Mouse (Mus musculus): ENCODE measurements around the gene Arglu1. TPM values are rescaled to one million over a fixed set of nuclear protein-coding genes. Genes with fewer than 3 reads are reported as not detected.

Arglu1 gene
- 142 and 159 TPM in 2 replicates for polyA plus RNA-seq (2016; fragmentation: Nextera tagmentation; extraction: Ambion mirVana)

DNA sequence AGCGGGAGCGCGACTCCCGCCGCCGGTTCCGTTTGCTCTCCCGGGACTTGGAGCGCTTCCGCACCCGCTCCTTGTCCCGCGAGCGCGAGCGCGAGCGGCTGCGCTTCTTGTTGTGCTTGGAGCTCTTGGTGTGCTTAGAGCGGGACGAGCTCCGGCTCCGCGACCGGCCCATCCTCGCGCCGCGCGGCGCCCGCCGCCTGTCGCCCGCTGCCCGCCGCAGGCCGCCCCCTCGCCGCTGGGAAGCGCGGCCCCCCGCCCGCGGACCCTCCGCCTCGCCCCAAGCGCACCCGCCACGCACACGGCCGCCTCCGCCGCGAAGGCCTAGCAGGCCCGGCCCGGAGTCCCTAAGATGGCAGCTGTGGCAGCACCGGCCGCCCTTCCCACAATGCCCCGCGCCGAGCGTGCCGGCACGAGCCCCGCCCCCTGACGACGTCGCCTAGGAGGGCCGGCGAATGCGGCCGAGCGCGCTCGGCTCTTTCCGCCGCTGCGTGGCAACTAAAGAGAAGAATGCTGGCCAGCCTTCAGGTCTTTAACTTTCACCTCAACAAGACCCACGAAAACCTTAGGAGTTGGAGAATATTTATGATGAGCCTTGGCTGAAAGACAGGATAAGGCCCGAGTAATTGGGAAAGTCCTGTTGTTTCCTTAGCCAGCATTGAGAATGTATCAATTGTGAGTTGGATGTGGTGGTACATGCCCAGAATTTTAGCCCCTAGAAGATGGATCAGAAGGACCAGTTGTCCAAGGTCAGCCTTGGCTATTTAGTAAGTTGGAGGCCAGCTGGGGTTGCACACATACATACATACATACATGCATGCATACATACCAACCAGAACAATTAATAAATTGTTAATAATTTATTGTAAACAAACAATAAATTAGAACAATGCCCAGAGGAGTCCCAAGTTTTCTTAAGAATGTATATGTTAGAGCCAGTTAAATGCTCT, at the start of gene Arglu1:
TSS of gene Arglu1 (minus strand) at position 376 of the 947 bp plus-strand sequence.
- peak; percentile 95 for DNase-seq (ENCODE audit: low spot score)
- no peaks in the 10 kb centered on the region; the same call in 1 of the 2 replicates for H3K27me3 ChIP-seq (ENCODE audit: low read depth, poor library complexity, severe bottlenecking)
- WGBS = under 1% methylated on average over 81 of the region's 81 CpGs
- H3K27ac ChIP-seq (replicated peaks) = peak within 1 kb of the TSS; percentile 99
- peak within 1 kb of the TSS; percentile 88 for H3K4me3 ChIP-seq
- H3K4me1 ChIP-seq = peaks cover 43% of the 10 kb centered on the region
- no peaks in the 10 kb centered on the region for H3K36me3 ChIP-seq
- H3K9me3 ChIP-seq (replicated peaks) = no peaks in the 10 kb centered on the region

DNA sequence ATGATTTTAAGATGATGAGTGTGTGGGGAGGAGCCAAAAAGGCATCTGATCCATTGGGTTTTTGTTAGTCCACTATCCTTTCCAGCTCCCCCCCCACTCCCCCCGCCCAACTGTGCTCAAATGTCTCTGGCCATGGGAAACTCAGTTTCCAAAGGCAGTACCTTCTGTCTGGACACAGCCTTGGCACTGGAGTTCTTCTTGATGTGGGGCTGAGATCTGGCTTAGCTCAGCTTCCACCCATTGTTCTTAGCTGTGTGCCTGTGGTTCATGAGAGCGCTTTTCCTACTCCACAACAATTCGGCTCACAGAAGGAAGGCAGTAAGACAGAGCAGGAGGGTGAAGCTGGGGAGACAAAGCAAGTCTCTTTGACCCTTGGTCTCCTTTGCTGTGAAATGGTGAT, 47.0 kb upstream of the Arglu1 start:
- Histone ChIP-seq H3K9me3 (replicated peaks) (no peaks in the 10 kb centered on the region), H3K27ac (replicated peaks) (no peak overlapping the region), H3K27me3 (ENCODE audit: low read depth, poor library complexity, severe bottlenecking) (no peaks in the 10 kb centered on the region), H3K4me3 (no peak overlapping the region), H3K36me3 (no peaks in the 10 kb centered on the region), H3K4me1 (peaks cover 6% of the 10 kb centered on the region; the same call in 1 of the 2 replicates)
- 79% methylated on average over 3 of the region's 3 CpGs for WGBS
- DNase-seq (ENCODE audit: low spot score) = no peak

DNA sequence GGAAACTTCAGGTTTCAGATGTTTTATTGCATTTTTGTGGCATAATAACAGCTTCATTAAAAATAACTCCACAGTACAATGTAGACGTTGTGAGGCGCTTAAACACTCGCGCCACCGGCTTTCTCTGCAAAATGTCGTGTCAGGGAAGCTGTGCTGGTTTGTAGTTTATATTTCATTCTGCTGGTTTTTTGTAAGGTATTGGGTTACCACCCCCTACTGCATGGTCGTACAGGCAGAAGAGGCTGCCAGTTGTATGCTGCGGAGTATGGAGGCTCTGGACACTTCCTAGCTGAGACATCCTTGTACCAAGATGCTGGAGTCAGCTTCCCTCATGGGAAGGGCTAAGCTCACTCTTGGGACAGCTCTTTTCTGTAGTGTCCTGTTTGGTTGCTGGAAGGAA, 46.5 kb upstream of the Arglu1 start:
- no peaks in the 10 kb centered on the region for H3K27me3 ChIP-seq (ENCODE audit: low read depth, poor library complexity, severe bottlenecking)
- WGBS = 90% methylated on average over 8 of the region's 8 CpGs

GRCm38 (mm10) chr8:8733804-8734203, 43.5 kb upstream of the Arglu1 start:
- Histone ChIP-seq H3K9me3 (replicated peaks) (no peaks in the 10 kb centered on the region), H3K27me3 (ENCODE audit: low read depth, poor library complexity, severe bottlenecking) (no peaks in the 10 kb centered on the region), H3K36me3 (no peaks in the 10 kb centered on the region), H3K27ac (replicated peaks) (no peak overlapping the region), H3K4me1 (peaks cover 6% of the 10 kb centered on the region; the same call in 1 of the 2 replicates), H3K4me3 (no peak overlapping the region)
- peak; percentile 16 for DNase-seq (ENCODE audit: low spot score)
- 46% methylated on average over 4 of the region's 4 CpGs for WGBS

More for the DNA sequence above, 46.5 kb upstream of the Arglu1 start:
- H3K9me3 ChIP-seq (replicated peaks) = no peaks in the 10 kb centered on the region
- H3K36me3 ChIP-seq = no peaks in the 10 kb centered on the region
- H3K4me3 ChIP-seq = no peak overlapping the region
- DNase-seq (ENCODE audit: low spot score) = no peak
- peaks cover 6% of the 10 kb centered on the region; the same call in 1 of the 2 replicates for H3K4me1 ChIP-seq
- H3K27ac ChIP-seq (replicated peaks) = no peak overlapping the region

- H3K27me3 ChIP-seq (ENCODE audit: low read depth, poor library complexity, severe bottlenecking) = no peaks in the 10 kb centered on the region
- H3K27ac ChIP-seq (replicated peaks) = no peak overlapping the region
- H3K9me3 ChIP-seq (replicated peaks) = no peaks in the 10 kb centered on the region
- no peak for DNase-seq (ENCODE audit: low spot score)
- H3K4me3 ChIP-seq = no peak overlapping the region
- 97% methylated on average over 2 of the region's 2 CpGs for WGBS
- H3K4me1 ChIP-seq = no peaks in the 10 kb centered on the region
- no peaks in the 10 kb centered on the region for H3K36me3 ChIP-seq
Observed at GRCm38 (mm10) chr8:8728643-8729042, 38.3 kb upstream of the Arglu1 start.

- WGBS = 67% methylated on average over 2 of the region's 2 CpGs
- no peaks in the 10 kb centered on the region for H3K27me3 ChIP-seq (ENCODE audit: low read depth, poor library complexity, severe bottlenecking)
- H3K4me1 ChIP-seq = no peaks in the 10 kb centered on the region
- H3K27ac ChIP-seq (replicated peaks) = no peak overlapping the region
- no peak for DNase-seq (ENCODE audit: low spot score)
- H3K36me3 ChIP-seq = no peaks in the 10 kb centered on the region
- H3K4me3 ChIP-seq = no peak overlapping the region
- H3K9me3 ChIP-seq (replicated peaks) = no peaks in the 10 kb centered on the region
Observed at GRCm38 (mm10) chr8:8726547-8726946, 36.2 kb upstream of the Arglu1 start.

- H3K27me3 ChIP-seq (ENCODE audit: low read depth, poor library complexity, severe bottlenecking) = no peaks in the 10 kb centered on the region
- no peaks in the 10 kb centered on the region for H3K36me3 ChIP-seq
- H3K27ac ChIP-seq (replicated peaks) = no peak overlapping the region
- no peaks in the 10 kb centered on the region for H3K4me1 ChIP-seq
- H3K4me3 ChIP-seq = no peak overlapping the region
- no peaks in the 10 kb centered on the region for H3K9me3 ChIP-seq (replicated peaks)
- 81% methylated on average over 9 of the region's 9 CpGs for WGBS
- DNase-seq (ENCODE audit: low spot score) = no peak
Observed at GRCm38 (mm10) chr8:8704813-8705212, 14.5 kb upstream of the Arglu1 start.

DNA sequence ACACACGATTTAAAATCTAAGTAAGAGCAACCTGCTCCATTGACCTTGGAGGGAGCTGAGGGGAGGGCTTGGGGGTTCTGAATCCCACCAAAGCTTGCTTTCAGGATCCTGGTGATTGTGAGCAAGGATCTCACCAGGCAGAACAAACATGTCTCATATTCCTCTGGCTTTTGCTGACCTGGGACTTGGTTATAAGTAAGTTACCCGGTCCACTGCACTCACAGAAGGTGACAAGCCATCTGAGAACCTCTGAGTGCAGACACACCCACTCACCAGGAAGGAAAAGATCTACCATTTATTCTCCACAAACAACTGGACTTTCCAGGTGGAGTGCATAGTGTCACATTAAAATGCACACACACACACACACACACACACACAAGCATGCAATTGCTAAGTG, 13.3 kb upstream of the Arglu1 start:
- DNase-seq (ENCODE audit: low spot score) = no peak
- H3K27ac ChIP-seq (replicated peaks) = no peak overlapping the region
- H3K9me3 ChIP-seq (replicated peaks) = no peaks in the 10 kb centered on the region
- H3K36me3 ChIP-seq = no peaks in the 10 kb centered on the region
- WGBS = 91% methylated on average over 2 of the region's 2 CpGs
- no peaks in the 10 kb centered on the region for H3K27me3 ChIP-seq (ENCODE audit: low read depth, poor library complexity, severe bottlenecking)
- H3K4me3 ChIP-seq = no peak overlapping the region
- no peaks in the 10 kb centered on the region for H3K4me1 ChIP-seq

- 95% methylated on average over 10 of the region's 10 CpGs for WGBS
- H3K4me1 ChIP-seq = no peaks in the 10 kb centered on the region
- no peaks in the 10 kb centered on the region for H3K36me3 ChIP-seq
- no peaks in the 10 kb centered on the region for H3K27me3 ChIP-seq (ENCODE audit: low read depth, poor library complexity, severe bottlenecking)
- no peaks in the 10 kb centered on the region for H3K9me3 ChIP-seq (replicated peaks)
- no peak overlapping the region for H3K4me3 ChIP-seq
- H3K27ac ChIP-seq (replicated peaks) = no peak overlapping the region
- DNase-seq (ENCODE audit: low spot score) = no peak
Observed at GRCm38 (mm10) chr8:8700821-8701220, 10.5 kb upstream of the Arglu1 start.

DNA sequence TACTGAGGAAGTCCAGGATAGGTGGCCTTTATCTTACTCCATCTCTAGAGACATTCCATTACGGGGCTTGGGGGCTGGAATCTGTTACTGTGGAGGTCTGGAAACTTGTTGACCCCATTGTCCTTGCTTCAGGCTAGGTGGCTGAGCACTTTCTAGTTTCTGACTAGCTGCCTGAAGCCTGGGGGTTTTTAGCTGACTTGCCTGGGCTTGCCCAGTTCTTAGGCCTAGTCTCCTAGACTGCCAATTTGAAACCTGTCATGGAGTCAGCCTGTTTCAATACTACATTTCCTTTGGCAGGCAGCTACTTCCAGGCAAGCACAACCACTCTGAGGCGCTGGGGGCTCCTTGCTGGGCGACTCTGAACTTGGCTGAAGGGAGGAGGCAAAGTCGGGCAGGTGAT, 9.9 kb upstream of the Arglu1 start:
- no peak overlapping the region for H3K27ac ChIP-seq (replicated peaks)
- H3K4me3 ChIP-seq = no peak overlapping the region
- H3K9me3 ChIP-seq (replicated peaks) = no peaks in the 10 kb centered on the region
- no peak for DNase-seq (ENCODE audit: low spot score)
- no peaks in the 10 kb centered on the region for H3K27me3 ChIP-seq (ENCODE audit: low read depth, poor library complexity, severe bottlenecking)
- no peaks in the 10 kb centered on the region for H3K4me1 ChIP-seq
- H3K36me3 ChIP-seq = no peaks in the 10 kb centered on the region
- WGBS = 85% methylated on average over 4 of the region's 4 CpGs

DNA sequence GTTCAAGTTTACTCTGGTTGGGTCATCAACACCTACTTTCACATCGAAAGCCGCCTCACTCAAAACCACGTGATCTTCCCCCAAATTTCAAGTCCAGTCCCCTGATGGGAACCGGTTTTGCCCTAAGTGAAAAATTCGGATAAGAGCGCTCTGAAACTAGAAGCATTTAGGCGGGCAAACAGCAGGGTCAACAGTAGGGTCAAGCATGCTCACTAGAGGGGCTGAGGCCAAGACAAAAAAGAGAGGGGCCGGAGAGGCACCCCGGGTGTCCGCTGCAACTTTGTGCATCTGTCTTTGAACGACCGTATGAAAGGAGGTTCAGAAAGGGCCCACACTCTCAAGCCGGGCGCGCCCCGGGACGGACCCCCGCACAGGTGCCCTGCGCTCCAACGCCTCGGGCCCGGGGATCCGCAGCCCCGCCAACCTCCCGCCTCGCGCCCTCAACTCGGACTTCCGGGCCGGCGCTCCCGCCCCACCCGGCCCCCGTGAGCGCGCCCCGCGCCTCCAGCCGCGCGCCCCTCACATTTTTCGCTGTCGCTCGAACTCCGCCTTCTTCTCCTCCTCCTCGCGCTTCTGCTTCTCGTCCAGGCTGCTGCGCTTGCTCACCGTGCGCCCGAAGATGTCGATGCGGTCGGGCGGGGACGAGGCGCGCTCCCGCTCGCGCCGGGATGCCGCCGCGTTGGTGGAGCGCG, 721 bp downstream of the Arglu1 start:
- Histone ChIP-seq H3K4me3 (peak overlapping the region; percentile 88), H3K9me3 (replicated peaks) (no peaks in the 10 kb centered on the region), H3K4me1 (peaks cover 45% of the 10 kb centered on the region), H3K27me3 (ENCODE audit: low read depth, poor library complexity, severe bottlenecking) (no peaks in the 10 kb centered on the region; the same call in 1 of the 2 replicates), H3K36me3 (no peaks in the 10 kb centered on the region), H3K27ac (replicated peaks) (peak overlapping the region; percentile 99)
- WGBS = under 1% methylated on average over 61 of the region's 68 CpGs
- peak; percentile 73 for DNase-seq (ENCODE audit: low spot score)

GRCm38 (mm10) chr8:8688823-8689453, 1.4 kb downstream of the Arglu1 start:
- peak overlapping the region; percentile 88 for H3K4me3 ChIP-seq
- no peak for DNase-seq (ENCODE audit: low spot score)
- no peaks in the 10 kb centered on the region for H3K9me3 ChIP-seq (replicated peaks)
- H3K36me3 ChIP-seq = no peaks in the 10 kb centered on the region
- WGBS = 23% methylated on average over 9 of the region's 9 CpGs
- peak overlapping the region; percentile 99 for H3K27ac ChIP-seq (replicated peaks)
- peaks cover 45% of the 10 kb centered on the region for H3K4me1 ChIP-seq
- no peaks in the 10 kb centered on the region; the same call in 1 of the 2 replicates for H3K27me3 ChIP-seq (ENCODE audit: low read depth, poor library complexity, severe bottlenecking)

Data from midbrain, embryonic 10.5 days (tissue).